Mouse (Mus musculus): ENCODE measurements at regions not wholly inside any gene's neighbourhood (a gene's known extent, or its start where the extent isn't known, plus 50 kb on each side); places are given as distances from the start of the nearest gene placed in this dataset.

DNA sequence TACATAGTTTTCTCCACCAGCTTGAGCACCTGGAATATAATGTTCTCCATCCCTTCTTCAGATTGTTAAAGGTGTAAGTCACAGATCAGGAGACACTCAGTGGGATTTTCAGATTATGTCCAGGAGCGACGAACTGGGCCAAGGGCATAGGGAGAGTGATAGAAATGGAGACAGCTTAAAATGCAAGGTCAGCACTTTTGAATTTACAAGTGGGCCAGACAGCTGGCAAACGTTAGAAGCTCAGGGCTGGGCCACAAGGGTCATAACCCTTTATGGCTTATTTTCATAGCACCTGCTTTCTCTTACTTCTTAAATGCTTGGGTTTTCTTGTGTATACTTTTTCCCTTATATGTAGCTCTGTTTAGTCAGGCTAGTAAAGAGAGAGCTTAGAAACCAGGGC is 488.8 kb upstream of the Hs6st1 start:
- no peak for TF ChIP-seq CTCF (conservative IDR thresholded peaks at IDR 0.05; ENCODE audit: insufficient read depth, insufficient read length, low read depth, low read length)
- no peak for TF ChIP-seq POLR2A (IDR thresholded peaks at IDR 0.05; ENCODE audit: low read depth, low read length)

Data from kidney, adult 2 months (tissue).